Mouse (Mus musculus) megakaryocyte, embryonic 14.5 days (primary cell): Measurements from ENCODE around the gene Zdhhc5.

Experiments used
- FLI1 ChIP-seq: IDR thresholded peaks from 2 replicates; pipeline ENCODE4 v1.6.1; 2012; ENCODE audit warnings: low read length, inconsistent platforms, mixed read lengths
- GATA1 ChIP-seq: IDR thresholded peaks from 3 replicates; pipeline ENCODE4 v1.6.1; 2012; ENCODE audit warnings: mixed read lengths, low read length, inconsistent platforms, borderline replicate concordance

- no peak for TF ChIP-seq GATA1
- TF ChIP-seq FLI1, result no peak
Measured at GRCm38 (mm10) chr2:84738271-84738911, 23.4 kb upstream of the Zdhhc5 start.
